Mouse (Mus musculus): ENCODE data around the gene Adtrp.

The Adtrp gene

DNA sequence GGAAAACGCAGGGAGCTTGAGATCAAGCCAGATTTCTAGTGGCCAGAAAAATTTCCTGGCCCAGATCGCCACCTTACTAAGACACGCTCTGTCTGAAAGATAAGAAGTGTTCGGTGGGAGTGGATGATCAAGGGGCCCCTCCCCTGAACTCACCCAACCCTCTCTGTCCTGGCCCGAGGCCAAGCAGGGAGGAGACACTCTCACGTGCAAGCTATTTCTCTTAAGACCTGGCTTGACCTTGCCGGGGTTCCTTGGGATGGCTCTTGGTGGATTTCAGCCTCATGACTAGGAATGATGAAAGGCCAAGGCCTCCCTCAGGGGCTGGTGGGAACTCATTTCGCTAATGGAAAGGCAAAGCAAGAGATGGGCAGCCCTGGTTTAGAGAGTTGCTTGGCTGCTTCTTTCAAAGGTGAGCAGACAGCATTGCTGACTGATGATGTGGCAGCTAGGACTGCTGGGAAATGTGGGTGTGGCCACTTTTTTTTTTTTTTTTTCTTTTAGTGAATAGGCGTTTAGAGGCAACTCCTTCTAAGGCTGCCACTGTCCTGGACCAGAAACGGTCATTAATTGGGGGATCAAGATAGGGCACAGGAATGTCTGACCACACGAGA, at the start of gene Adtrp:
Gene Adtrp (minus strand): TSS at position 169 of the 611 bp plus-strand sequence.
- no peak for DNase-seq

DNA sequence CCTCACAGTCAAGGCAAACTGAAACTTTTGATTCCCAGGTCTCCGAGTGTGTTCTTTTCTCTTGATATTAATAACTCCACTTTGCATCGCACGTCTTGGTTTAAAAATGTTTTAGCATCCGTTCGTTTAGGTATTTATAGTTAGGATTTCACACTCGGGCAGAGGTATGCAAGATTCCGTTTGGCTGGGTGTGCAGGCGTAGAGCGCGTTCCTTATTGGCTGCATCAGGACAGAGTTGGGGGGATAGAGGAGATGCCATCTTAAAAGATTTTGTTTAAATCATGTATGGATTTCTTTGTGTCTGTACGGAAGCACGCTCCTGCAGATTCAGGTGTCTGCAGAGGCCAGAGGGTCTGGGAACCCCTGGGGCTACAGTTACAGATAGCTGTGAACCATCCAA, 44.5 kb upstream of the Adtrp start:
- no peak for DNase-seq

DNA sequence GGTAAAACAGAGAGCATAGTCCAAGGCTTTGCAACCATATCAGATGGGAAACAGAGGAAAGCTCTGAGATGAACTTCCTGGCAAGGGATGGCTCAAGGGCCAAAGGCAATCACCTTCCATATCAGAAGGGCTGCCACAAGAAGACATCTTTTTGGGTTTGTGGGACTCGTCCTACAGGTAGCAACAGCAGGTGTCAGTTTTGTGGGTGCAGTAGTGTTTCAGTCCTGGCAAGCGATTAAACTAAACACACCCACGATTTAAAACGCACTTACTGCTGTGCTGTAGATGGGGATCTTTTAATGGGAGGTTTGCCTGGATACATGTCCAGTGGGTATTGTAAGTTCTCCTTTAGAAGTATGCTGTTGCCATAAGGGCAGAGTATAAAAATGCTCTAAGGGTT, 43.1 kb upstream of the Adtrp start:
- no peak for DNase-seq

DNA sequence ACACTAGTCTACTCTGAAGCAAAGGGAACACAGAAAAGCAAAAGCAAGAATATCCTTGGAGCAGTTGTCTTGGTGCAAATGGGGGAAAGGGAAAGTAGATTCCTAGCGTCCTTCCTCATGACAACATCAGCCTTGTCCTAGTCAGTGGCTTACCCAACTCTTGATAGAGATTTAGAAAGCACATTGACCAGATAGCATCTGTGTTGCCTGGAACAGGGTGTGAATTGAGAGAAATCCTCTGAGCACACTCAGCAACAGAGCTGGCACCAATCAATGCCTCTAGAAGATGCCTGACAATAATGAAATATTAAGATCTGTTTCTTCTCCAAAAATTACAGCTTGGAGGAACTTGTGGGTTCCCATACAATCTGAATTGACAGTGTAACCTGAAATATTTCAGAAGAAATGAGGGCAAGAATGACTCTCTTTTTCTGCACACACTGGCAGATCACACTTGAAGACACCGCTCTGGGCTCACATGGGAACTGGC, 42.7 kb upstream of the Adtrp start:
- DNase-seq, result no peak

DNA sequence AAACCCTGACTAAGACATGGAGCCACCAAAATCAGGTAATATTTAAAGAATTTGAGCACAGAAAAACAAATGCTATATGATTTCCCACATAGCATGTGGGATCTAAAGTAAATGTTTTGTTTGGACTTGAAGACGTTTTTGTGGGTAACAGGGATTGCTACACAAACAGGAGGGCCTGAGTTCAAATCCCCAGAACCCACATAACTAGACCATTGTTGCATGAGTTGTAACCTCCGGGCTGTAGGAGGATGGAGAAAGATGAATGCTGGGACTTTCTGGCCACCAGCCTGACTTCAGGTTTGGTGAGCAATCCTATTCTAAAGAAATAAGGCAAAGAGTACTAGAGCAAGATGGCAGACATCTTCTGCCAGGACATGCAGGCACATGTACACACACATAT, 41.2 kb upstream of the Adtrp start:
- DNase-seq, result no peak

DNA sequence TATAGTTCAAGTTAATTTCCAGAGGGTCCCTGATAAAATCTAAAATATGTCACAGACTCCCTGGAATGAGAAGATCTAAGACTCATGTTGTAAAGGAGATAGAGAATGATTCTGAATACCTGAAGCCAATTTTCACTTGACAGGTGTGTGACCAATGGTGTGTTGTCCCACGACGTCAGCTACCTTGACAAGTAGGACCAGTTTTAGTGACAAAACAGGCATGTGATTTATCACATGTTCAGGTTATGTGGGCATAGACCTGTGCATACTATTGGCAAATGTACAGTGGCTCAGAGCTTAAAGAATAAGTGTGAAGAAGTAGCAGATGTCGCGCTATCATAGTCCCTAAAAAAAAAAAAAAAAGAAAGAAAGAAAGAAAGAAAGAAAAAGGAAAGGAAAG, 38.6 kb upstream of the Adtrp start:
- DNase-seq, result no peak

DNA sequence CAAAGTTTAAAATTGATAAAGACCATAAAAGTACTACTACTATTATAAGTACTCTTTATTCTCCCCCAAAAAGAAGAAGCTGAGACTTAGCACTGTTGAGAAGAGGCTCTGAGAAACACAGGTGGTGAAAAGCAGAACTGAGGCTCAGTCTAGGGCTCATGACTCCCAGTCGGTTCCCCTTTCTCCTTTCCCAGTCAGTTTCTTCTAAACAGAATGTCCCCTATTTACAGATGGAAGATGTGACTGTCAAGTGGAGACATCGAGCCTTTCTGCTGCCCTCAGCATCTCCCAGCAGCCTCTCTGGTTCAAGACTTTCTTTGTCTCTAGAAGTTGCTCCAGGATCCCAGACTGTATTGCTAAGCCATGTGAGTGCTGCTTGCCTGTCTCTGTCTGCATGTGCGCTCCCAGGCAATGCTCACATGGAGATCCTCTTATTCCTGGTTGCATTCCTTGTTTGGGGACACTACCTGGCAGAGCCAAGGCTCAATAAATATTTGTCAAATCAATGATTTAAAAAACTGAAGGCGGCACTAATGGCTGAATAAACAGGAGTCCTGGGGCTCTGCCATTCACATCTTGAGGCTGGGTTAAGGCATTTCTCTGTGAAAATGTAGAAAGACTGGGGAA, 36.3 kb upstream of the Adtrp start:
- DNase-seq, result no peak

DNA sequence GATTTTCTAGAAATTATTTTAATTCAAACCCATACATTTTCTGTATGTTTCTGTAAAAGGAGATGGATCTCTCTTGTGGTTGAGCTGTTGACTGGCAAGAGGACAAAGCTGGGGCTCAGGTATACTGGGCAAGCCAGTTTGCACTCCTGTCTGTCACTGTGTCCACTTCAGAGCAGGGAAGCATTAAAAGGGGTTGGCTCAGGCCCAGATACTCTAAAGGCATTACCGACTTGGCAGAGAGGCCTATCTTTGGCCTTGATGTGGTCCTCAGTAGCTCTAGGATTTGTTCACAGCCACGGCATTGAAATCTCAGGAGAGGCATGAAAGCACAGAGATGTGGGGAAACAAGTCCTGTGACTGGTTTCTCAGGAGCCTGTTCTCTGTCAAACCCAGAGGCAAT, 33.7 kb upstream of the Adtrp start:
- DNase-seq, result no peak

DNA sequence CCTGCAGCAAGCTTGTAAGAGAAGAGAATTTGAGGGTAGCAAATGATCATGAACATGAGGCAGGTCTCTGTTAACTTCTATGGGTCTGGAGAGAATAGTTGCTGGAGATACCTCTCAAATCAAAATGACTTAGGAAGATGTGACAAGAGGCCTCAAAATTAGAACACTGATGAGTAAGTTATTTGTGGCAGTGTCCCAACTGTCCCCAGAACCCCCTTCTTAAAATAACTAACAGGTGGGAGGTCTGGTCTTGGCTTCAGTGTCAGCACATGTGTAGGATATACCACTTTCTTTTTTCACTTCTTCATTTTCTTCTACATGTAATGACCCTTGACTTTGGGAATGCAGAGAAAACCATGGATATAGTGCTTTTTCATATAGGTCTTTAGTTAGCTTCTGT, 33.0 kb upstream of the Adtrp start:
- DNase-seq, result no peak

DNA sequence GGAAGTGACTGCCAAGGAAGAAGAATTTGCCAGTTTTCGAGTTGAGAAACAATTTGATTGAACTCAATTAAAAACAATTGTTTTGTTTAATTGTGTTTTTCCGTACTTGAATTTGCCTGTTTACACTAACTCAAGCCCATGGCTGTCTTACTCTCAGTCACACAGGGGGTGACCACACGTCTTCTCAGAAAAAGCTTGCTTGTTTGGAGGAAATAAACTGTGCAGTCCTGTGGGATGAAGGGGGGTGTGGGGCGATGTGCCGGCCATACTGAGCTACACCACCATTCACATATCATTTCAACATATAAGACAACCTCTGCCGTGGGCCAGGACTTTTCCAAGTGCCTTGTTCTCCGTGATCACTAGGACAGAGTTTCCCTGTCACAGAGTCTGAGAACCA, 25.2 kb upstream of the Adtrp start:
- DNase-seq, result no peak

DNA sequence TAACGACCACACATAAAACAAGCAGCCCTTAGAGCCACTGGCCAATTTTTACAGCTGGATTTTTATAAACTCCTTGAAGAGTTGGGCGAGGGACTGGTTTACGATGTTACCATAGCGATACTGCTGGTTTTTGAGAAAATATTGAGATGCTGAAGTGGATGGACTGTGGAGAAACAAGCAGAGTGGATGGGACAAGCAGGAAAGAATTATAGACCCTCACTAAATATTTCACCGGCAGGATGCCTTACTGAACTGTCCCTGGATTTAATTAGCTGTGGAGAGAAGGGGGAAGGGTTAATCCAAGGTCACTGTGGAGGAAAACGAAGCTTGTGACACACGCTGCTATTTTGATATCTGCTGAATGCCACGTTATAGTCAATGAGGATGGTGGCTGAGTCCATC, 24.7 kb upstream of the Adtrp start:
- DNase-seq, result no peak

DNA sequence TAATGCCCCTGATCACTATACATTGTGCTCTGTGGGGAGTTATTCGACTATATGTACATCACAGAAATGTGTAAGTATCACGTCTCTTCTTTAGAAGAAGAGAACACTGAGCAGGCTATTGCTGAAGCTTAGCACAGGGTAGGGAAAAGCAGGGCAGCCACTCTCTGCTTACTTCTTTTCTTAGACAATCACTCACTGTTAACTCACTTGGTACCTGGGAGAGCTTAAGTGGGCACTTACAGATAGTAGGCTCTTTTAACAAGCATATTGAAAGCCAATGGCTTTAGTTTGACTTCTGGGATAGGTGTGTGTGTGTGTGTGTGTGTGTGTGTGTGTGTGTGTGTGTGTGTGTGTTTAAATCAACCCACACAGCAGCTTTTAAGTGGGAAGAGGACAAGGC, 20.0 kb upstream of the Adtrp start:
- DNase-seq, result no peak

DNA sequence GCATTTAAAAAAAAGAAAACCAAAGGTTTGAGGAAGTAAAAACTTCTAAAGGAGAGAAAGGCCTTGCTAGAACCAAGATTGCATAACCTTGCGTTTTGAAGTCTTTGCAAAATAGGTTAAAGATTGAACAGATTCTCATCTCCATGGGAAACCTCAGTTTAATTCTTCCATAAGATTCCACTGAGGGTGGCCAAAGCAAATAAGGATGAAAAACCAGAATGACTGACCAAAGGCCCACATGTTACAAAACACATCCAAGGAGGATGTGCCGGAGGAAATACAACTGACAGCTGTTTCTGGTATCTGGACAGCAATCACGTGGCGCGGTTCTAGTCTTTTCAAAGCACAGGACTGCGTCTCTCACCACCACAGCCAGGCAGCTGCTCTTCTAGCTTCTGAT, 18.1 kb upstream of the Adtrp start:
- DNase-seq, result no peak

DNA sequence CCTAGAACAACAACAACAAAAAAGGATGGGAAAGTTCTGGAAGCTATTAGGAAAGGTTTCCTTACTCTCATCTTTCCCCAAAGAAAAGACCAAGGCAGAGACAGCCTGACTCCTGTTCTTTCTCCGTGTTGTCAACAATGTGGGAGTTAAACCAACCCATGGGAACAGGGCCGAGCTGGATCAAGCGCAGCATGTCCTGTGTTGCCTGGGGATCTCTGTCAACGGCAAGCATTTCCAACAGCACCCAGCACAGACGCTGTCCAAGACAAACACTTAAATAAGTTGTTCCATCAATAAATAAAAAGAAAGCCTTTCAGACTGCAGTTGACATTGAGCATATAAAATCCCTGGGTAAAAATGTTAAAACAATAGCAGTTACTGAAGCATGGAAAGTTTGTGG, 17.6 kb upstream of the Adtrp start:
- DNase-seq, result no peak

DNA sequence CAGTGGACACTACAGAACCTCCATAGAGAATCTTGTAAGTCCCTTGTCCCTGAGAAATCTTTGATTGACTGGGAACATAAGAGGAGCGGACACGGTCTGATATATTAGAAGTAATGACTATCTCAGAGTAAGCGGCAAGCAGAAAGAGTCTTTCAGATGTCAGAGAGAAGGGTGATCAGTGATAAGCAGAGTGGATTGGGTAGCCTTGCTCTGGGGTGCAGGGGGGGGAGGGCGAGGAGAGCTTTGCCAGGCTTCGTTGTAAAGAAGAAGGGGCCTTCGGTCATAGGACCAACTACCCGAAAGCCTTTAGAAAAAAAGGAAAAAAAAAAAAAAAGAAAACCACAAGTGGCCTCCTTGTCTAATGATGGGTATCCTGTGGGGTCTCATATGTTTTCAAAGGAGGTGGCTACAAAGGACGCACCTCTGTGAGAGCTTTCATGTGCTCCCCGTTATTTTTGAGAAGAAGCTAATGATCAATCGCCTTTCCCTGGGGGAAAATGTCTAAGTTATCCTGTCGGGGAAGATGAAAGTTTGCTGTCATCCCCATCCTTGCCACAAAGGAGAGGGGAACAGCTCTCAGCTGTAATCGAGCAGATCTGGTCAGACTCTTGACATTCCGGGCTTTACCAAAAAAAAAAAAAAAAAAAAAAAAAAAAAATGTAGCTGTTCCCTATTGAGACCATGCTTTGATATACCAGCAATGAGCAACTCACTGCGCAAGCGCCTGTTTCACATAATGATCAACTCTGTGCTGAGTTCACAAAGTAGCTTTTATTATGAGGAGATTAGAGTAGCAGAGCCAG, 13.3 kb upstream of the Adtrp start:
- DNase-seq, result no peak

DNA sequence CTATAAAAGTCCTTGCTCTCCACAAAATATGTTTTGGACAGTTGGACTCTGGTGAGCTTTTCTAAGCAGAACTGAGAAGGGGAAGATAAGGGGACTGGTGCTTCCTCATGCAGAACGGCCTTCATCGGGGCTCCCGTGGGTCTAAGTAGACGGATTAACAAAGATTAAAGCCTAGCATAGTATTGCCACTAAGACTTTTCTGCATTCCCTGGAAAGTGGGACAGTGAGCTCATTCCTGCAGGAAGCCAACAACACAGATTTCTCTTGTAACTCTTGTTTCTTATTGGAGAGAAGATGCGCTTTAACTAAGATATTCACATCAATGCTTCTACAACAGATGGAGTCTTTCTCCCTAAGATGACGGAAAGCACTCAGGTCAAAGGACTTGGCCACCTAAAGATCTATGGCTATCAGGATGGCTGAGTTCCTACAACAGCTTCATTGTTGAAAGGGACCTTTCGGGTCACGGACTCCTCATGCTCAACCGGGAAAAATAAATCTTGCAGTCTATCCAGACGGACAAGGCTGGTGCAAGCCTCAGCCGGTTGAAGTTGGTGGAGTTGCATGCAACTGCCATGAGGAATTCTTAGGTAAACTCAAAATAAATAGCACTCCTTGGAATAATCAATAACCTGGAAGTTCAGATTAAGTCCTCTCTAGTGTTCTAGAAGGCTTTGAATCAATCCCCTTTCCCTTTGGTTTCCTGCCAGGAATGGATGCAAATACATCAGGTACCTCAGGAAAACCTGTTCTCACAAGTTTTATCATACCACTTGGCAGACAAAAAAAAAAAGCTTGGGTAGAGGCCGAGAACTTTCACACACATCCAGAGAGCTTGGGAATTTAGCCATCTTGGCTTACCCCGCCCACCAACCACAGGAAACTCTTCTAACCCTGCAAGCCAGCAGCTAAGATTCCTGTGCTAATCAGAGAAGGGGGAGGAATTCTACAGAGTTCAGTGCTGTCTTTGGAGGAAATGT, 8.0 kb upstream of the Adtrp start:
- DNase-seq, result no peak

DNA sequence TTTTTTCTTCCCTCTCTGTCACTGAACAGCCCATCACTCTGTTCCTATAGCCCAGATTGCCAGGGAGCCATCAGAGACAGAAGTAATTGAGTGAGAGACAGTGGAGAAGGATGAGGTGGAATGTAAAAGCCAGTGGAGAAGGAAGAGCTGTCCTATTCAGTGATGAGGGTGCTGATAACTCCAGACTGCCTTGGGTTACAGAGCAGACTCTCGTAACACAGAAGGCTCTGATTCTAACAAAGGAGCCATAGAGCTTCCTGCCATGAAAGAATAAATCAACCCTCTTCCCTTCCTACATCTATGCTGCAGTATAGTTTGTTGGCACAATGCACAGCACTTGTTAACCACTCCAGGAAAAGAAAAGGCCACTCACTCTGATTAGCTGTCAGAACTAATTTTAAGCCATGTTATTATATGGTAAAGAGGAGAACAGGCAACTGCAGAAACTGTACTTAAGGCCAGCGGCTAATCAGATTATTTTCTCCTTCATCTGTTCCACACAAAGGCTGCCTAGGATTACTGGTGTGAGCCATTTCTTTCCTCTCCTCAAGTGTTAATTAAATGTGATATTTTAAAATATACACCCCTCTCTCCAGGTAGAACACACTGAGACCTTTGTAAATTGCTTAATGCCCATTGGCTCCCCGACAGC, 3.4 kb upstream of the Adtrp start:
- DNase-seq, result no peak

DNA sequence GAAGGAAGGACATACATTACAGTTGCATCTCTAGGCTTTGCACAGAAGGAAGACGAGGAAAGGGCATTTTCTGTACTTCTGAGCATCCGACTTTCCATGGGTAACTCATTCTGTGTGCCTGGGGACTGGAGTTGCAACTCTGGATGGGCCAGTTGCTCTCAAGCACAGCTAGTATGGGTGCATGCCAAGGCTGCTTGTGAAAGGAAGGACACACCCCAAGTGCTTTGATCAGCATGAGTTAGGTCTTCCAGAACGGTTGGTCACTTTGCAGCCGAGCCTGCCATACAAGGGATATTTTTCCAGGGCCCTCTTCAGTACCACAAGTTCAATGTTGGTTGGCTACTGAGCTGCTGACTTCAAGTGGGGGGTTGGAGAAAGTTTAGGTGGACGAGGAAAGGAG, 968 bp downstream of the Adtrp start:
- DNase-seq, result no peak

DNA sequence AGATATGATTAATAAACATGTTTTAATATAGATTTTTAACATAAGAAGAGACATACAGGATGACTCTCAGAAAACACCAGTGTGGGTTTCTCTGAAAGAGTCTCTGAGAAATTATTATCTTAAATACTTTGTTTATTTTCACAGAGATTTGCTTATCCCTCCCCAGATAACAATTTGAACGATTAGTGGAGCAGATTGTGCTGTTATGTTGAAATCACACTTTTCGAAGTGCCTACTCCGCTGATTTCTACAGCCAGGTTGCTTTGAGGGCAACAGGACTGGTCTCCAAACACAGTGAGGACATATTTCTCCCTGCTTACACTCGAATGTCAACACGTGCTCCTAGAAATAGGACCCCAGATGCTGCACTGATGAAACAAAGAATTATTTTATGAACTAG, 2.5 kb downstream of the Adtrp start:
- no peak for DNase-seq

DNA sequence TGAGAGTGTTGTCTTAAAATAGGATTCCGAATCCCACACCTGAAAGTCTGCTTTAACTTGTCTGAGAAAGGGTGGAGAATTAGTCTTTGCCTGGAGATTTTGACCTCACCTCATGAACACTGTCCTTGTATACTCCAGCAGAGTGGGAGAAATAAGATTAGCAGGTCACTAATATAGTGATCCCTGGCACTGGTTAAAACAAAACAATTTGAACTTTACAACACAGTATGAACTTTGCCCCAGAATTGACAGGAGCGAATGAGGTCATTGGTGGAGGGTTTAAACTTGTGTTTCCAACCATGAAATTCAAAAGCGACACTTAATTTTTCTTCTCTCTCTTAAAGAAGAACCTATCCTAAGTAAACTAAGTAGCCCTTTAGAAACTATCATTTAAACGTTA, 3.4 kb downstream of the Adtrp start:
- DNase-seq, result no peak

DNA sequence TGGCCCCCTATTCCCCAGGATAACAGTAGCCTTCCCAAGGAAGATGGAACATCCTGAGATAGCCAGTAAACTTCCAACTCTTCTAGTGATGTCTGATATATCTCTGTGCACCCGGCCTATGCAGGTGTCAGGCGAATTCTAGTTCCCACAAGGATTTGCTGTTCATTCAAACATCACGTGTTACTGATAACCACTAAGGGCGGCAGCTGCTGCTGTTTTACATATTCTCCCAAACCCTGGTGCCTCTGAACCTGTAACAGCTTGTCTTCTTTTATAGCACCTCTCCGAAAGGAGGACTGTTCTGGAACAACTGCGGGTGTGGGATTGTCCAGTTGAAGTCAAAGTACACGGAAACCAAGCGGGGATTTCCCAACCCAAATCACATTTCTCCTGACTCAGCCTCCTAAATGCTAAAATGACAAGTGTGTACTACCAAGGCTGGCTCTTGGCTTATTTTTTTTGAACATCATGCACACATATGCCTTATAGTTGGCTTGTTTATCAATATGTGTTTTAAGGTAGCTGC, 13.8 kb downstream of the Adtrp start:
- no peak for DNase-seq

DNA sequence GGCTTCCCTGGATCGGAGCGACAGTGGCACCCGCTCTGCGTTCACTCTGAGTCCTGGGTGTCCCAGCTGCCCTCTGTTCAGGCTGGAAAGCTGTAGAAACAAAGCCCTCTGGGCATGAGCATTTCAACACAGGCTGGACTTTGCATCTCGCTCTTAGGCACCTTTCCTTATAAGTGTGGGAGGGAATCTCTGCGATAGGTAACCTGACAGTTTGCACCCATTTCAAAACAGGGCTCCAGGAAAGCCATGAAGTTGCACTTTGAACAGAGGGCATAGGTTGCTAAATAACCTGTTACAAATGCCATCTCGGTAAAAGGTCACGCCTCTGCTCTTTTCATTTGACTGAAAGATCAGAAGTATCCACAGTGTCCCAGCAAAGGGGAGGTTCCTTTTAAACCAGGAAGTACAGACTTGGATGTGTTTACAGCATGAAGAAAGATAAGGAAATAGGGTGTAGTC, 19.2 kb downstream of the Adtrp start:
- DNase-seq, result no peak

All from cerebellum, adult 18-20 months (tissue).